Mouse (Mus musculus) NIH3T3 (cell line): ENCODE results near the gene Herpud1.

Source experiments
- DNase-seq: peaks from one replicate; pipeline ENCODE4 v3.0.0-alpha.2; 2012; ENCODE audit warnings: low read depth

Gene Herpud1

DNA sequence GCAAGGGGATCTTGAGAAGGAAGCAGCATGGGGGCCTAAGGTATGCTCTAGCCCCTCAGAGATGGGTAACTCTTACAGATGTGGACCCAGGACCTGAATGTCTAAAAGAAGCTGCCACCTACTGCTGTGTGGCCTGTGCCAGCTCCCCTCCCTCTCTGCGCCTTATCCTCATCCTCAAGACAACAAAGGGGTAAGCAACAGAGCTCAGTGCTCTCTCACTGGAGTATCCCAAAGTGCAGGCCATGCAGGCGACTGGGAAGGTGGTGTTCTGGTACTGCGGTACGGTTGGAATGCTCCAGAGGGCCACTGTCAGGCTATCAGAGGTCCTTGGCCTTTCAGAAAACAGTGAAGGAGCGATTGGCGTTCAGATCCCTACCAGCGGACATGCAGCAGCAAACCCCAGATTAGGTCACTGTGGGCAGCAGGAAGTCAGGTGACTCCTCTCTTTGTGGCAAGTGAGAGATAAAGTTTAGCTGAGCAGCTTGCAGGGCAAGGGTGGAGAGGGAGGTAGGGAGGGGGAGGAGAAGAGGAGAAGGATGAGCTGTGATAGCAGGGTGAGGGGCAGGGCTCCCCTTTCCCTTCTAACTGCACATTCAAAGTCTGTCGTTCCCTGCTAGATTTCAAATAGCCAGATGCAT lies 22.3 kb downstream of the Herpud1 start:
- no peak for DNase-seq

DNA sequence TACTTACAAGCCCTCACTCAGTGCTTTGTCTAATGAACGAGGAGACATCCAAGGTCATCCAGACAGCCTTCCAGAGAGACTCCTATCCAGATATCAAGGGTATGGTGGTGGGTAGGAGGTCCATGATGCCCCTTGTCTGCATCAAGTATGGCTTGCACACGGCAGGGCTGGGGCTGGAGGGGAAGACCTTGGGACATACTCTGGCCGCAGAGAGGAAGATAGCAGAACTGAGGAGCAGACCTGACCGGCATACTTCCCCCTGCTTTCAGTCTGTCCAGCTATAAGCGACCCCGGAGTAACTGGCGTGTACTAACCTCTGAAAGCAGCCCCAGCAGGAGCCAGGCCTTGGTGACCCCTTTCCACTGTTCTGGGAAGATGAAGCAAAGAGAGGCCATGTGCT lies 23.3 kb downstream of the Herpud1 start:
- DNase-seq, result no peak

DNA sequence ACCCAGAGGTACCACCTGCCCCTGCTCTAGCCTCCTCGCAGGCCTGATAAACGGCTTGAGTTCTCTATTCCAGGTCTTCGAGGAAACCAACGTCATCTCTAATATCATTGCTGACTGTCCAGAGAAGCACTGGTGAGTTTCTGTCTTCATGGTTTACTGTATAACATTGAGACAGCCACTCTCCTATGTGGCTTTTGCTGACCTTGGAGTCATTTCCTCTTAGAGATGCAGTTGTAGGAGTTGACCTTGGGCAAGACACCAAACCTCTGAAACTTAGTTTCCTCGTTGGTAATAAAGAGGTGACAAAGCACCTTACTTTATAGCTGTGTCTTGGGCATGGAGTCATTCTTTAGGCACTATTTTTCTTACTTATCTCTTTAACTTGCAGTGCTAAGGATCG lies 26.3 kb downstream of the Herpud1 start:
- DNase-seq, result no peak

DNA sequence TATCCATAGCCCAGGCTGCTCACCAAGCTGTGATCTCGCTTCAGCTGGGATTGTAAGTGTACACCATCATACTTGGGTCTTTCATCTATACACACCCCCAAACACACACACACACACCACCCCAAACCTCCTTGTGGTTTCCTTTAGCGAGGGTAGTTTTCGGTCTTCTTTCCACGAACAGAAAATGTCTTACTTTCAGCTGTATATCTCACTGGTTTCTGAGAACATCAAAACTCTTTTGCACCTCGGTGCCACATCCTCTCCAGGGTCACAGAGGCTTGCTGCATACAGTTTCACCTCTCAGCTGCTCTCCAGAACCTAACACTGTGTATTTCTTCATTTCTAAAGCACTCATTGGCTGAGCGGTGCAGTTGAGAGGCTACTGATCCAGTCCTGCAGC lies 27.3 kb downstream of the Herpud1 start:
- DNase-seq, result no peak

DNA sequence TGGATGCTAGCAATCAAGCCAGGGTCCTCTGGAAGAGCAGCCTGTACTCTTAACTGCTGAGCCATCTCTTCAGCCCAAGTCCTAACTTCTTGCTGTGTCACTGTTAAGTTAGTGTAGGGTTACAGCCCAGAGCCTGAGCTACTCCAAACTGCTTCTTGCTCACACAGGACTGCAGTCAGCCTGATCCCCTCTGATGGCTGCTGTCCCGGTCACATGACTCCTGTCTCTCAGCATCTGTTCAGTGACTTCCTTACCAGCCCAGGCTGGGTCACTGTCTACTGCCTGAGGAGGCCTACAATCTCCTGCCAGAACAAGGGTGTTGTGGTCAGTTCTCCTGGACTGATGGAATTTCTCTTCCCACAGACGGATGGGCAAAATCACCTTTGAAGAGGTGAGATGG lies 29.0 kb downstream of the Herpud1 start:
- peak; percentile 21 for DNase-seq

DNA sequence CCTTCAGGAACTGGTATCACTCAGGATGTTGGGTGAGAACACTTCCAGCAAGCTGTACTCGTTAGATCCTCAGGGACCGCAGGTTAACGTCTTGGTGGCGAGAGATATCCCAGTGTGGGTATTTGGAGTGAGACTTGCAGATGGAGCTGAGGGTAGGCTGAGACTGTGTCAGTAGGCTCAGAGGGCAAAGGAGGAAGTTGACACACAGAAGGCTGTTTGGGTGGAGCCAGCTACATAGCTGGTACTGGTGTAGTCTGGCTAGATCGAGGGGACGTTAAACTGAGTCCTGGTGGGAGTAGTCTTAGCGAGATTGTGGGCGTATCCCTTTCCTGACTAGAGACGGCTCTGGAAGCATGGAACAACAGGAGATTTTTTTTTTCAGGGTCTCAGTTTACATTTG lies 31.8 kb downstream of the Herpud1 start:
- no peak for DNase-seq

DNA sequence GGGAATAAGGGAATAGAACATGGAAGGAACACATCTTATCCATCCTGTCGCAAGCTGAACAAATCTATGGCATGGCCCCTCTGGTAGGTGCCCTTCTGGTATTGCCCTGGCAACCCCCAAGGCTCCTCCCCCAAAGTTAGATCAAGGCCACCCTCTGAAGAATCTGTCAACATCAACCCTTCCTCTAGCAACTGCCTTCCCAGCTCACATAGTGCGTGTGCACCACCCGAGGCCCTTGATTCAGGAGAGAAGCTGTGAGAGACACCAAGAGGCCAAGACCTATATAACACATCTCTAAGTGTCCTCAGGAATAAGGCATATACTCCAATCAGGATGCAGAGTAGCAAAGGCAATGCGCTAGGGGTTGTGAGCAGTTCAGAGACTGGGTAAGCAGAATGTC lies 36.0 kb downstream of the Herpud1 start:
- DNase-seq, result no peak

DNA sequence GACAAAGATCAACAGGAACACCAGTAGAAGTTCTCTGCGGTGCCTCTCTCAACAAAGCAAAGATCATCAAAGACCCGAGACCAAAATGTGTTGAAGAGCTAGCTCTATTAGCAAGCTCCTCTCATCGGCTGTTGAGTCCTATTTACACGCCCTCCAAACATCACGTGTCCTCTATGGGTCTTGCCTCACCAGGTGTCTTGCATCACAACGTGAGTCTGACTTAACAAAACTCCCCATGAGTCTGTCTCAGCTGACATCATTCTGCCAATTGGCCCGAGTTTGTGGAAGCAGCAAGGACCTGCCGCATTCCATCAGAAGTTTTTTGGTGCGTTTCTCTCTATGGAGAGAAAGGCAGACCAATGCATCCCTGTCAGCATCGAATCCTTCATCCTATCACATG lies 41.7 kb downstream of the Herpud1 start:
- peak; percentile 44 for DNase-seq

DNA sequence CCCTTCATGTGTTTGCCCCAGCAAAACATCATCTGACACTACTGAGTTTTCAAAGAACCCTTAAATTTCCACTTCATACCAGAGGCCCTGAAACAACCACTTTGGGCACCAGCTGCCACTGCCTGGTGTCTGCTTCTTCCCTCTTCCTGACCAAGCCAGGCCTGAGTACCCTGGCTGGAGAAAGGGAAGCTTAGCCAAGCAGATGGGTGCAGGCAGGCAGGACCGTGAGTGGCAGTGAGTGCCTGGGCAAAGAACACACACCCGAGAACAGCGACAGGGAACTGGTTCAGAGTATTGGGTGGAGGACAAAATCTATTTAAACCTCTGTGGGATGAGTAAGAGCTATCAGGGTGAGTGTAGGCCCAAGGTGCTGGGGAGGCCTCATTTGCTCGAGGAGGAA lies 42.2 kb downstream of the Herpud1 start:
- DNase-seq, result no peak

DNA sequence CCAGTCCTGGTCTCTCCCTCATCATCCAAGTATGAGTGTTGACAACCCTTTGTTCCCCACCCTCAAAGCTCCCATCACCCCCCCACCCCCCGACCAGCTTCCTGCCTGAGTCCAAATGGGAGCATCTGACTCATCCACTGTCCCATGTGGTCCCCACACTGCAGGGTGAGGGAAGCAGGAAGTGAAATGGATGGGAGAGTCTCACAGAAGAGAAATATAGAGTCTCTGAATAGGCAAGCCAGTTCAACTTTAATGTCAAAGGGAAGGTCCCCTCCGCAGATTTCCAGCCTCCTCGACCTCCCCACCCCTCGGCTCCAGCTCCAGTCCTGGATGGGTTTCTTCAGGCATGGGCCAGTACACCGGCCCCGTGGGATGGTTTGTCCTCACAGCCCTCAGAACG lies 43.1 kb downstream of the Herpud1 start:
- no peak for DNase-seq

DNA sequence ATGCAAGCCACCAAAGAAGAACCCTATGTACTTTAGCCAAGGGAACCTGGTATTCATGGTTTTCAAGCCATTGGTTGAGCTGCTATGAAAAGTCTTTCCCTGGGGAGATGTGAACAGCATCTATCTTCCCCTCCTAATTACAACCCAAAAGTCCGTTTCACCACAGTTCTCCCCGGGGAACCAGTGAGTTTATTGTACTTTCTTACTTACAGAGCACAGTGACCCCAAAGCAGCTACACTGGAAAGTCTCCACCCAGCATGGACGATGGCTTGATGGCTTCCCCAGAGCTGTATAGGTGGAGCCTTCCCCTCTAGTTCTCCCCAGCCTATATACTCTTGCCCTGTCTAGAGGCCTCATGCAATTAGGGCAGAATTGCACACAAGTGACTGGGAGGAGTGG lies 46.0 kb downstream of the Herpud1 start:
- no peak for DNase-seq

DNA sequence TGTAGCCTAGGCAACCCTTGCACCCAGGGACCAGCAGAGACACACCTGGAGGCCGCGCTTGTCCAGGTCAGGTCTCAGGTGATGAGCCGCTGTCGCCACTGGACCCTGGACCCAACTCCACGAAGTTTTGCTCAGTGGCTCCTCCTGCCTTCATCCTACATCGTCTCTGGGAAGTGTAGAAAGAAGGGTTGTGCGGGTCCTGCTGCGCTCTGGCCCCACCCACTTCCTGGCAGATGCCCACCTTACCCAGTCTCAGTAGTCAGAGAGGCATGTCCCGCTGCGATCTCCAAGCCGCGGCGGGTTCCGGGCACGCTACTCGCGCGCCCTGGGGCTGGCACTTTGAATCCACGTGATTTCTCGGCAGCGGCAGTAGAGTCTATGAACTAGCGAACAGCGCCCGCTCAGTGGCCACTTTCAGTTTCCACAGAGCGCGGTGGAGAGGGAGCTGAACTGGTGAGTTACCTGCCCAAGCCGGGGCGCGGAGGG lies 47.8 kb downstream of the Herpud1 start, which contains the start of gene Nlrc5:
Nlrc5 (plus strand) TSS at position 376 of the 486 bp plus-strand sequence.
- DNase-seq, result peak; percentile 62

DNA sequence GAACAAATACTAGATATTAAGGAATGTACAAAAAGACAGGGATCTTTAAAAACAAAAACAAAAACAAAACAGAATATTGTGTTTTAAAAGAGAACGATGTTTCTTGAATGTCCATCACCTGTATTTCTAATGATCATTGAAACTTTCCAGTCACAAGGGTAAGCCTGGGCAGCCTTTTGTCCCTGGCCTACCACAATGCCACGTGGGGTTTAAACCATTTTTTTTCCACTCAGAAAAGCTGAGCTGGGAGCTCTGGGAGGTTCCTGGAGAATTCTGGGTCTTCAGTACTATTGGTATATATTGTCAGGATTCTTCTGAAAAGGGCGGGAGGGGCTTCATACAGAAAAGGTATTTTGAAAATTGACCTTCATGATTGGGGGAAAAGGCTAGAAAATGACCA lies 48.7 kb downstream of the Herpud1 start:
- no peak for DNase-seq

DNA sequence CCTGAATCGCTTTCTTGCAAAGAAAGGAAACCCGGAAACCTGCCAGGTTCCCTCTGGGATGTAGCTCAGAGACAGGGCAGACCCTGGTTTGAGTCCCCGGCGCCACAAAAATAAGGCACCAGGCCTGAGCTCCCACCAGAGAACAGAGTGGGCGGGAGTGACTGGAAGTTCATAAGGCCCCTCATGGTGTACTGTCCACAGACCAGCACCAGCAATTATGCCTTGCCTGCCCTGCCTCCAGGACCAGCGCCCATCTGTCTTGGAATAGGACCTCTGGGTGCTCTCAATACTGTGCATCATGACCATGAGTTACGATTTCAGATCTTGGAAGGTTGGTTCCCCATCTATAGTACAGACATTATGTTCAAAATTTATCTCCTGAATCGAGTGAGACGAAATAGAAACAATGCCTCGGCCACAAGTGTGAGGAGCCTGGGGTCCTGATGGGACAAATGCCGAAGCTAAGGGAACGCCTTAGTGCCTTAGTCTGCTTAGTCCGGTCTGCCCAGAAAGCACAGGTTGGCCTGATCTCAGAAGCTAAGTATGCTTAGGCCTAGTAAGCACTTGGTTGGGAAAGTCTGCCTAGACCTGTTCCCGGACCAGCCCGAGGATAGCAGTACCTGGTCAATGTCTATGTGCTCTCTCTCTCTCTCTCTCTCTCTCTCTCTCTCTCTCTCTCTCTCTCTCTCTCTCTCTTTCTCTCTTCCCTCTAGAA lies 49.3 kb downstream of the Herpud1 start:
- DNase-seq, result no peak

DNA sequence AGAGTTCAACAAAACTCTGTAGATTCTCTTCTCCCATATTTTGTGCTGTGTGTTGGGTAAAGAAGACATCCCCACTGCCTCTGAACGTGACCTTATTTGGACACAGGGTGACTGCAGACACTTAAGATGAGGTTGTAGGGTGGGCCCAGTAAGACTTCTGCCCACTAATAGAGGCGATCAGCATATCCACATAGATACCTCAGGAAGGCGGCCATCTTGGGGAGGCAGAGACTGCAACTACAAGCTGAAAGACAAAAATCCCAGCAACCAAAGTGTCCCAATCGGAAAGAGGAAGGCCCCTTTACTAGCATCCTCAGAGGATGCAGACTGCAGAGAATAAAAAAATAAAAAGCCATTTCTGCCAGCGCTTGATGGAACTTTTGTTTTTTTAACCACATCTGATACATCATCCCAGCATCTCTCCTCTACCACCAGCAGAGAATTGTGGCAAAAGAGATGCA lies 49.9 kb downstream of the Herpud1 start:
- DNase-seq, result no peak

DNA sequence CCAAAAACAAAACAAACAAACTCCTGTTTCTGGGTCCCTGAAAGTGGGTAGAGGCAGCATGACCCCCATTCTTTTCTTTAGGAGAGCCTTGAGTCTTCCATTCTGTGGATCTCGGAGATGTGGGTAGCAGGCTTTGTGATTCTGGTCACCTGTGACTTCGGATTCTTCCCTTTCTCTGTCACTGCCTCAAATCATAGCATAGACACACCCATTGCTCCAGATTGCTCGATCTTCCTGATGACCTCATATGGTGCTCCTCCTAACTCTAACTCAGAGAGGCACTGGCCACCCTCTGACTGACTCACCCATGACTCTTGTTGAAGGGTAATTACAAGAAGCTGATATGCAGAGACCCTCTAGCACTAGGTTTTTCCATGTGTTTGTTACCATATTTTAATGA lies 50.7 kb downstream of the Herpud1 start:
- DNase-seq, result peak; percentile 8

DNA sequence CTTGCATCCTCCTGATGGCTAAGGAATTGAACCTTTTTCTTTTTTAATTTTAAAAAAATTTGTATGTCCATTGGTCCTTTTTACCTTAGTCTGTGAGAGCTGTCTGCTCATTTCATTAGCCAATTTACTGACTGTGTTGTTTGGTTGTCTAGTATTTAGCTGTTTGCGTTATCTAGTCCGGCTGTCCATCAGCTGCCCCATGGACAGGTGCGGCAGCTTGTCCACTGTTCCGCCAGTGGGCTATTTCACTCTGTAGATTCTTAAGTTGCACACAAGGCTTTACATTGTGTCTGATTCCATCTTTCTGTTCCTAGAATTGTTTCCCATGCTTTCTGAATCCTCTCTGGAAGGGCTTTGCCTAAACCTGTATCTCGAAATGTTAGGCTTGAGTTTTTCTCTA lies 52.4 kb downstream of the Herpud1 start:
- no peak for DNase-seq

DNA sequence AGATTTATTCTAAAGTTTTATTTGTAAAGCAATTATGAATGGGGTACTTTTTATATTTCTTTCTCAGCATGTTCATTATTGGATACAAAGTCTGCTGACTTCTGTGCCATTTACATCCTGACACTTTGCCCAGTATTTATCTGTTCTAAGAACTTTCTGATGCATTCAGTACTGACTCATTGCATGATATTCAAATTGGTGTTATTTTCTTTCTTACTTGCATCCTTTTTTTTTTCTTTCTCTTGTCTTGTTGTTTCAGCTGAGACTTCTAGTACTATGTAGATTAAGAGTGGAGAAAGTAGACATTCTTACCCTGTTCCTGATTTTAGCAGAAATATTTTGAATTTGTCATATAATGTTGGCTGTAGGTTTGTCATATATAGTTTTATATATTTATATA lies 53.5 kb downstream of the Herpud1 start:
- DNase-seq, result no peak

DNA sequence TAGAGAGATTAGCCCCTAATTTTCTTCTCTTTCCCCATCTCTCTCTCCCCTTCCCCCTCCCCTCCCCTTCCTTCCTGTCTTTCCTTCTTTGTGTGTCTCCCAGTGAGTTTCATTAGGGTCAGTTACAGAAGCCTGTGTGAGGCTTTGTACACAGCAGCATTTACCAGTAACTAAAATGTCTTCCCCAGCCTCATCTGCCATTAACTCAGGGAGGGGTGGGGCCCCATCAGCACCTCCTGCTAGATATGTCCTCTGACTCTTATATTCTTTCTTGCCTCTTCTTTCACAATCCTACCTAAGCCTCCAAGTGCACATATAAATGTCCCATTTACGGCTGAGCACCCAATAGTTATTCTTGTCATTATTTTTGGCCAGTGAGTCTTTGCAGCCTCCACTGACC lies 54.2 kb downstream of the Herpud1 start:
- no peak for DNase-seq

DNA sequence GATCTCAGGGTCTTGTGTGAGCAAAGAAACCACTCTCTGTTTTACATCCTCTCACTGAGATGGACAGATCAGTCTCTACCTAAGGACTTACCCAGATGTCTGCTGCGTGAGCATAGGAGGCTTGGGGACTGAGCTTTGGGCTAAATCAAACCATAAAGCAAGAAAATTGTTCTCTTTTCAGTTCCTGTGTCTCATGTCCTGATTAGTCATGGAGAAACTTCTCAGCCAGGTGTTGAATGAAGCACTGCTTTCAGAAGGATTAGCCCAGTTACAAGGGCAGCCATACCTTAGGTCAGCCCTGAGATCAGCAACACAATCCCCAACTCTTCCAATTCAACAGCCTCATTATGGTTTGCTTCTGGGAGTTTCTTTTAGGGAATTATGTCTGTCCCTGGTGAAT lies 55.4 kb downstream of the Herpud1 start:
- DNase-seq, result no peak

DNA sequence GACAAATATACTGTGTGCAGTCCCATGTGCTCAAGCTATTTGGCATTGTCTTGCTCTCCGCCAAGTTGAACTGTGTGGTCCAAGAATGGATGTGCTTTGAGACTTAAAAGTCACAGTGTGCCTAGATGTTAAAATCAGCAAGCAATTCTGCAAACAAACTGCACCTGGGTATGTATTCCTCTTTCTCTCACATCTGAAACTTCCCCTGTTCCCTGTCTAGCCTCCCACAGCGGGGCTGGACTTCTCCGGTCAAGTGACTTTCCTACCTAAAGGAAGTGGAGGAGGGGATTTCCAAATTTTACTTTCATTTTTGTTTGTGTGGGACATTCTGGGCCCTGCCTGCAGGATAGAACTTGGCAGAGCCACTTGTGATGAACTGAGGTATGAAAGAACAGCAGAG lies 56.9 kb downstream of the Herpud1 start:
- DNase-seq, result no peak

DNA sequence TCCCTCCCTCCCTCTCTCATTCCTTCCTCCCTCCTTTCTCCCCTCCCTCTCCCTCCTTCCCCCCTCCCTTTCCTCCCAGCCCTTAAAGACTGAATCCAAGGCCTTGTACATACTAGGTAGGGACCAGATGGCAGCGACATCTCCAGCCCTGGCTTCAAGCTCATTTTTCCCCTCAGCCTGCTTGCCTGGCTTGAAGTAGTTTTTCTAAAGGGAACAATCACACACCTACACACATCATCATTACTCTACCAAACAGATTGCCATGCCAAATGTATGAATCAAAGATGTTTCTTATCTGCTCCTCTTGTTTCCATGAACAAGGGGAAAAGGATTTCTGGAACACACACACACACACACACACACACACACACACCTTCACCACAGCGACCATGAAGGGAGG lies 58.2 kb downstream of the Herpud1 start:
- DNase-seq, result no peak
